Mouse (Mus musculus): ENCODE results near the gene Rbfox2. TPM values are rescaled to one million over a fixed set of nuclear protein-coding genes. Genes with fewer than 3 reads are reported as not detected.

Rbfox2 gene
- polyA plus RNA-seq, 1 experiment, result 18.7 TPM

GRCm38 (mm10) chr15:77112378-77112777 lies 194.4 kb downstream of the Rbfox2 start:
- Histone ChIP-seq H3K4me3 (ENCODE audit: insufficient read depth, low read depth, low read length) (no peak overlapping the region), H3K27ac (ENCODE audit: insufficient read depth, low read depth, low read length) (no peak overlapping the region), H3K4me1 (ENCODE audit: control insufficient read depth, insufficient read depth, low read length) (no peaks in the 10 kb centered on the region; the same call in 1 of the 2 replicates), H3K36me3 (ENCODE audit: control insufficient read depth, insufficient read depth, low read length) (no peaks in the 10 kb centered on the region), H3K27me3 (replicated peaks; ENCODE audit: control insufficient read depth, insufficient read depth, low read length) (no peaks in the 10 kb centered on the region)
- DNase-seq, result no peak
- 82% methylated on average over 2 of the region's 2 CpGs for WGBS
- TF ChIP-seq POLR2A (IDR thresholded peaks at IDR 0.05; ENCODE audit: low read depth, low read length) (no peak), CTCF (conservative IDR thresholded peaks at IDR 0.05; ENCODE audit: insufficient read depth, insufficient read length, low read depth, low read length) (no peak)

DNA sequence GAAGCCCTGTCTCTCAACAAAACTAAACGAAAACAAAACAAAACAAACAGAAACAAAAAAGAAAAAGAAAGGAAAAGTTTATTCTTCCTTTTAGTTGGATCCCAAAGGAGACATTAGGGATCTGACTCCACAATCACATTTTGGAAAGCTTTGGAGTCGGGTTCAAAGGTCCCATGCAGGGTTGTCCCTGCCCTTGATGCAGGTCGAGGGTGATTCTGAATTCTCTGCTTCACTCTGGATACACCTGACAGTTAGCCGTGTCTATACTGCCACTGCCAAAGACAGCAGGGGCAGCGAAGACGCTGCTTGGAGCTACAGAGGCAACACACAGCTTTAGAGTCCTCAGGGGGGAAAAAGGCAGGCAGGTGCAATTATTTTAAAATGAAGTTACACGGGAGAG lies 194.9 kb downstream of the Rbfox2 start:
- Histone ChIP-seq H3K36me3 (ENCODE audit: control insufficient read depth, insufficient read depth, low read length) (no peaks in the 10 kb centered on the region), H3K27me3 (replicated peaks; ENCODE audit: control insufficient read depth, insufficient read depth, low read length) (no peaks in the 10 kb centered on the region), H3K4me1 (ENCODE audit: control insufficient read depth, insufficient read depth, low read length) (no peaks in the 10 kb centered on the region; the same call in 1 of the 2 replicates), H3K27ac (ENCODE audit: insufficient read depth, low read depth, low read length) (no peak overlapping the region), H3K4me3 (ENCODE audit: insufficient read depth, low read depth, low read length) (no peak overlapping the region)
- WGBS, result 79% methylated on average over 7 of the region's 7 CpGs
- TF ChIP-seq CTCF (conservative IDR thresholded peaks at IDR 0.05; ENCODE audit: insufficient read depth, insufficient read length, low read depth, low read length) (no peak), POLR2A (IDR thresholded peaks at IDR 0.05; ENCODE audit: low read depth, low read length) (no peak)
- no peak for DNase-seq

DNA sequence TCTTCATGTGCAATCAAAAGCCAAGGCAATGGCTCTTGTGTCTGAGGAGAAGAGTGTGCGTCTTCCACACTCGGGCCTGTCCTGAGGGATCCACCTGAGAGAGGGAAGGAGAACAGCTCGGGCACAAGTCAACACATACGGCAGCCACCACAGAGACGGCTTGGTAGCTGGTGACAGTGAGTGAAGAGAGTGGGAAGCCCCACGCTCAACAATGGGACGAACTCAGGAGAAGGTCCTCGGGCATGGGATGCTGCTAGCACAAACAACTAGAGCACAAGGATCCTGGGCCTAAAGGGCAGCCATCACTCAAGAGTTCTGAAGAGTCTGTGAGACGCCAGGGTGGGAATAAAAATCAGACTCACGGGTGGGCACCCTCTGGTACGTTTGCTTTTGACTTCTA lies 196.4 kb downstream of the Rbfox2 start:
- no peak overlapping the region for H3K27ac ChIP-seq (ENCODE audit: insufficient read depth, low read depth, low read length)
- no peaks in the 10 kb centered on the region; the same call in 1 of the 2 replicates for H3K4me1 ChIP-seq (ENCODE audit: control insufficient read depth, insufficient read depth, low read length)
- 89% methylated on average over 11 of the region's 11 CpGs for WGBS
- H3K4me3 ChIP-seq (ENCODE audit: insufficient read depth, low read depth, low read length), result no peak overlapping the region
- H3K27me3 ChIP-seq (replicated peaks; ENCODE audit: control insufficient read depth, insufficient read depth, low read length), result no peaks in the 10 kb centered on the region
- no peaks in the 10 kb centered on the region for H3K36me3 ChIP-seq (ENCODE audit: control insufficient read depth, insufficient read depth, low read length)
- DNase-seq, result no peak
- TF ChIP-seq CTCF (conservative IDR thresholded peaks at IDR 0.05; ENCODE audit: insufficient read depth, insufficient read length, low read depth, low read length) (no peak), POLR2A (IDR thresholded peaks at IDR 0.05; ENCODE audit: low read depth, low read length) (no peak)

GRCm38 (mm10) chr15:77107169-77107908 lies 199.5 kb downstream of the Rbfox2 start:
- DNase-seq, result no peak
- H3K36me3 ChIP-seq (ENCODE audit: control insufficient read depth, insufficient read depth, low read length), result no peaks in the 10 kb centered on the region
- H3K4me3 ChIP-seq (ENCODE audit: insufficient read depth, low read depth, low read length), result no peak overlapping the region
- 86% methylated on average over 10 of the region's 10 CpGs for WGBS
- H3K27me3 ChIP-seq (replicated peaks; ENCODE audit: control insufficient read depth, insufficient read depth, low read length), result no peaks in the 10 kb centered on the region
- no peak overlapping the region for H3K27ac ChIP-seq (ENCODE audit: insufficient read depth, low read depth, low read length)
- no peaks in the 10 kb centered on the region for H3K4me1 ChIP-seq (ENCODE audit: control insufficient read depth, insufficient read depth, low read length)
- TF ChIP-seq POLR2A (IDR thresholded peaks at IDR 0.05; ENCODE audit: low read depth, low read length) (no peak), CTCF (conservative IDR thresholded peaks at IDR 0.05; ENCODE audit: insufficient read depth, insufficient read length, low read depth, low read length) (no peak)

GRCm38 (mm10) chr15:77105273-77105672 lies 201.5 kb downstream of the Rbfox2 start:
- no peaks in the 10 kb centered on the region for H3K27me3 ChIP-seq (replicated peaks; ENCODE audit: control insufficient read depth, insufficient read depth, low read length)
- no peak for TF ChIP-seq POLR2A (IDR thresholded peaks at IDR 0.05; ENCODE audit: low read depth, low read length)
- H3K4me3 ChIP-seq (ENCODE audit: insufficient read depth, low read depth, low read length), result no peak overlapping the region
- DNase-seq, result no peak
- H3K27ac ChIP-seq (ENCODE audit: insufficient read depth, low read depth, low read length), result no peak overlapping the region
- H3K36me3 ChIP-seq (ENCODE audit: control insufficient read depth, insufficient read depth, low read length), result no peaks in the 10 kb centered on the region; the same call in 1 of the 2 replicates
- WGBS, result 81% methylated on average over 10 of the region's 10 CpGs
- H3K4me1 ChIP-seq (ENCODE audit: control insufficient read depth, insufficient read depth, low read length), result no peaks in the 10 kb centered on the region

DNA sequence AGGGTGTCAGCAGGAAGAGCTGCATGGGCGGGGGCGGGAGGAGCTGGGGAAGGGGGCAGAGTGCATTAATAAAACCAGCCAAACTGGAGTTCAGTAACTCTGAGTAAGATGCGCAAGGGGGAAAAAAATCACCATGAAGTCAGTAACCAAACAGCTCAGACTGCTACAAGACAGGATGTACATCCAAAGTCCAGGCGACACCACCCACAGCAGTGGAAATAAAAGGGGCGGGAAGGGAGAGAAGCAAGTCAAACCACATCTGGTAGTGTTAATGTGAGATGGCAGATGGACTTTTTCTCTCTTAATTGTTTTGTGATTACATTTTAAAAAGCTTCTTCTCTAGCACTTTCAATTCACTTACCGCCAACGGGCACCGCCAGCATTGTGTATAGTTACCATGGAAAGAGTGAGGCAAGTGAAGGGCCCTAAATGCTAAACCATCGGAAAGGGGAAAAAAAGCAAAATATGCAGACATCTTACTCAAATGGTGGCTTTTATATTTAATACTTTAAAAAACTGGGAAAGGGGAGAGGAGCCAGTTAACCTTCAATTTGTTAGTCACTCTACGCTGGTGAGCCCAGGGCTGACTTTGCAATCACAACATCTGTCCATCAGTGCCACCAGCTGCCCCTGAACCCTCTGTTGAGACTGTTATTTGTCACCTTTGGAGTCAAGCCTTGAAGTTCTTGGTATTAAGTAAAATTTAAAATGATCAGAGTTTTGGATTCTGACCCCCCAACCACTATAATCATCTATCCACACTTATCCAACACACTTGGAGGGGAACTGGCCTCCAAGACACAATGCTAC lies 202.2 kb downstream of the Rbfox2 start:
- H3K27ac ChIP-seq (ENCODE audit: insufficient read depth, low read depth, low read length), result no peak overlapping the region
- H3K36me3 ChIP-seq (ENCODE audit: control insufficient read depth, insufficient read depth, low read length), result no peaks in the 10 kb centered on the region; the same call in 1 of the 2 replicates
- TF ChIP-seq POLR2A (IDR thresholded peaks at IDR 0.05; ENCODE audit: low read depth, low read length) (no peak), CTCF (conservative IDR thresholded peaks at IDR 0.05; ENCODE audit: insufficient read depth, insufficient read length, low read depth, low read length) (no peak)
- no peaks in the 10 kb centered on the region for H3K4me1 ChIP-seq (ENCODE audit: control insufficient read depth, insufficient read depth, low read length)
- H3K27me3 ChIP-seq (replicated peaks; ENCODE audit: control insufficient read depth, insufficient read depth, low read length), result no peaks in the 10 kb centered on the region
- 67% methylated on average over 10 of the region's 10 CpGs for WGBS
- H3K4me3 ChIP-seq (ENCODE audit: insufficient read depth, low read depth, low read length), result no peak overlapping the region
- DNase-seq, result no peak

GRCm38 (mm10) chr15:77102685-77103084 lies 204.1 kb downstream of the Rbfox2 start:
- H3K36me3 ChIP-seq (ENCODE audit: control insufficient read depth, insufficient read depth, low read length), result no peaks in the 10 kb centered on the region; the same call in 1 of the 2 replicates
- 94% methylated on average over 5 of the region's 5 CpGs for WGBS
- H3K27ac ChIP-seq (ENCODE audit: insufficient read depth, low read depth, low read length), result no peak overlapping the region

More at GRCm38 (mm10) chr15:77102685-77103084, 204.1 kb downstream of the Rbfox2 start:
- DNase-seq, result no peak
- Histone ChIP-seq H3K4me3 (ENCODE audit: insufficient read depth, low read depth, low read length) (no peak overlapping the region), H3K4me1 (ENCODE audit: control insufficient read depth, insufficient read depth, low read length) (no peaks in the 10 kb centered on the region), H3K27me3 (replicated peaks; ENCODE audit: control insufficient read depth, insufficient read depth, low read length) (no peaks in the 10 kb centered on the region)
- TF ChIP-seq CTCF (conservative IDR thresholded peaks at IDR 0.05; ENCODE audit: insufficient read depth, insufficient read length, low read depth, low read length) (no peak), POLR2A (IDR thresholded peaks at IDR 0.05; ENCODE audit: low read depth, low read length) (no peak)
